Mouse (Mus musculus): ENCODE measurements around the gene Hoxc8. TPM values are rescaled to one million over a fixed set of nuclear protein-coding genes. Genes with fewer than 3 reads are reported as not detected.

Hoxc8 gene
- polyA plus RNA-seq, 2 experiments = 0.04 TPM

GRCm38 (mm10) chr15:102992863-102993262 lies 2.5 kb downstream of the Hoxc8 start:
- no peak for DNase-seq (ENCODE audit: low read depth in 3 of 3, low spot score in 3 of 3)
- H3K9me3 ChIP-seq (ENCODE audit: control insufficient read depth, low read length) = no peaks in the 10 kb centered on the region
- no peak overlapping the region for H3K4me2 ChIP-seq (ENCODE audit: low read depth)
- H3K27me3 ChIP-seq (ENCODE audit: control insufficient read depth, insufficient read depth, low read length) = peaks cover 95% of the 10 kb centered on the region
- H3K4me3 ChIP-seq (ENCODE audit: insufficient read depth in 1 of 2, low read depth in 2 of 2, low read length in 2 of 2) = no peak overlapping the region
- ATAC-seq (ENCODE audit: insufficient read depth) = no peak
- H3K4me1 ChIP-seq (replicated peaks; ENCODE audit: control insufficient read depth in 2 of 2, insufficient read depth in 2 of 2, low read length in 1 of 2) = no peaks in the 10 kb centered on the region
- H3K9ac ChIP-seq (replicated peaks) = no peak overlapping the region
- WGBS (ENCODE audit: insufficient replicate concordance) = 5% methylated on average over 3 of the region's 3 CpGs
- H3K27ac ChIP-seq = no peak overlapping the region
- TF ChIP-seq CTCF (IDR thresholded peaks at IDR 0.05; ENCODE audit: low read depth) (no peak), EP300 (IDR thresholded peaks at IDR 0.05; ENCODE audit: low read depth) (no peak)
- H3K36me3 ChIP-seq (replicated peaks; ENCODE audit: control insufficient read depth, insufficient read depth, low read depth) = no peaks in the 10 kb centered on the region

GRCm38 (mm10) chr15:102996548-102996947 lies 6.1 kb downstream of the Hoxc8 start:
- Histone ChIP-seq H3K9ac (replicated peaks) (no peak overlapping the region), H3K36me3 (replicated peaks; ENCODE audit: control insufficient read depth, insufficient read depth, low read depth) (no peaks in the 10 kb centered on the region)
- 4% methylated on average over 9 of the region's 9 CpGs for WGBS (ENCODE audit: insufficient replicate concordance)

GRCm38 (mm10) chr15:102997431-102997830 lies 7.0 kb downstream of the Hoxc8 start:
- no peak overlapping the region for H3K4me2 ChIP-seq (ENCODE audit: low read depth)
- no peak overlapping the region for H3K4me3 ChIP-seq (ENCODE audit: insufficient read depth in 1 of 2, low read depth in 2 of 2, low read length in 2 of 2)
- peaks cover 96% of the 10 kb centered on the region for H3K27me3 ChIP-seq (ENCODE audit: control insufficient read depth, insufficient read depth, low read length)
- ATAC-seq (ENCODE audit: insufficient read depth) = no peak
- H3K36me3 ChIP-seq (replicated peaks; ENCODE audit: control insufficient read depth, insufficient read depth, low read depth) = no peaks in the 10 kb centered on the region
- no peaks in the 10 kb centered on the region for H3K4me1 ChIP-seq (replicated peaks; ENCODE audit: control insufficient read depth in 2 of 2, insufficient read depth in 2 of 2, low read length in 1 of 2)
- 2% methylated on average over 3 of the region's 3 CpGs for WGBS (ENCODE audit: insufficient replicate concordance)
- DNase-seq (ENCODE audit: low read depth in 3 of 3, low spot score in 3 of 3) = no peak
- H3K9ac ChIP-seq (replicated peaks) = no peak overlapping the region
- no peak for TF ChIP-seq EP300 (IDR thresholded peaks at IDR 0.05; ENCODE audit: low read depth)
- no peak for TF ChIP-seq CTCF (IDR thresholded peaks at IDR 0.05; ENCODE audit: low read depth)
- H3K27ac ChIP-seq = no peak overlapping the region
- H3K9me3 ChIP-seq (ENCODE audit: control insufficient read depth, low read length) = no peaks in the 10 kb centered on the region

More at GRCm38 (mm10) chr15:102996548-102996947, 6.1 kb downstream of the Hoxc8 start:
- H3K4me3 ChIP-seq (ENCODE audit: insufficient read depth in 1 of 2, low read depth in 2 of 2, low read length in 2 of 2) = no peak overlapping the region
- DNase-seq (ENCODE audit: low read depth in 3 of 3, low spot score in 3 of 3) (no peak), ATAC-seq (ENCODE audit: insufficient read depth) (no peak)
- no peaks in the 10 kb centered on the region for H3K9me3 ChIP-seq (ENCODE audit: control insufficient read depth, low read length)
- H3K4me2 ChIP-seq (ENCODE audit: low read depth) = no peak overlapping the region
- H3K27ac ChIP-seq = no peak overlapping the region
- peaks cover 96% of the 10 kb centered on the region for H3K27me3 ChIP-seq (ENCODE audit: control insufficient read depth, insufficient read depth, low read length)
- no peak for TF ChIP-seq CTCF (IDR thresholded peaks at IDR 0.05; ENCODE audit: low read depth)
- no peak for TF ChIP-seq EP300 (IDR thresholded peaks at IDR 0.05; ENCODE audit: low read depth)
- no peaks in the 10 kb centered on the region for H3K4me1 ChIP-seq (replicated peaks; ENCODE audit: control insufficient read depth in 2 of 2, insufficient read depth in 2 of 2, low read length in 1 of 2)

GRCm38 (mm10) chr15:102997939-102998355 lies 7.5 kb downstream of the Hoxc8 start, which contains the start of gene Hoxc6:
Hoxc6 (plus strand) TSS chr15:102998257.
- Histone ChIP-seq H3K4me3 (ENCODE audit: insufficient read depth in 1 of 2, low read depth in 2 of 2, low read length in 2 of 2) (peak within 1 kb of the TSS in 1 of 2 experiments; percentile 12; a peak in 1 of 4 replicates), H3K4me2 (ENCODE audit: low read depth) (peak within 1 kb of the TSS; percentile 60), H3K9me3 (ENCODE audit: control insufficient read depth, low read length) (no peaks in the 10 kb centered on the region), H3K36me3 (replicated peaks; ENCODE audit: control insufficient read depth, insufficient read depth, low read depth) (no peaks in the 10 kb centered on the region), H3K27me3 (ENCODE audit: control insufficient read depth, insufficient read depth, low read length) (peaks cover 96% of the 10 kb centered on the region), H3K9ac (replicated peaks) (no peak within 1 kb of the TSS), H3K4me1 (replicated peaks; ENCODE audit: control insufficient read depth in 2 of 2, insufficient read depth in 2 of 2, low read length in 1 of 2) (no peaks in the 10 kb centered on the region), H3K27ac (no peak within 1 kb of the TSS)
- DNase-seq (ENCODE audit: low read depth in 3 of 3, low spot score in 3 of 3) (no peak), ATAC-seq (ENCODE audit: insufficient read depth) (no peak)
- 2% methylated on average over 19 of the region's 19 CpGs for WGBS (ENCODE audit: insufficient replicate concordance)
- no peak for TF ChIP-seq EP300 (IDR thresholded peaks at IDR 0.05; ENCODE audit: low read depth)
- TF ChIP-seq CTCF (IDR thresholded peaks at IDR 0.05; ENCODE audit: low read depth) = no peak

- Histone ChIP-seq H3K36me3 (replicated peaks; ENCODE audit: control insufficient read depth, insufficient read depth, low read depth) (no peaks in the 10 kb centered on the region), H3K27me3 (ENCODE audit: control insufficient read depth, insufficient read depth, low read length) (peaks cover 97% of the 10 kb centered on the region), H3K27ac (no peak overlapping the region), H3K4me3 (ENCODE audit: insufficient read depth in 1 of 2, low read depth in 2 of 2, low read length in 2 of 2) (peak overlapping the region in 1 of 2 experiments; percentile 12; a peak in 1 of 4 replicates), H3K9ac (replicated peaks) (no peak overlapping the region), H3K4me1 (replicated peaks; ENCODE audit: control insufficient read depth in 2 of 2, insufficient read depth in 2 of 2, low read length in 1 of 2) (no peaks in the 10 kb centered on the region), H3K4me2 (ENCODE audit: low read depth) (peak overlapping the region; percentile 60), H3K9me3 (ENCODE audit: control insufficient read depth, low read length) (no peaks in the 10 kb centered on the region)
- no peak for ATAC-seq (ENCODE audit: insufficient read depth)
- no peak for TF ChIP-seq EP300 (IDR thresholded peaks at IDR 0.05; ENCODE audit: low read depth)
- no peak for TF ChIP-seq CTCF (IDR thresholded peaks at IDR 0.05; ENCODE audit: low read depth)
- WGBS (ENCODE audit: insufficient replicate concordance) = under 1% methylated on average over 19 of the region's 19 CpGs
- DNase-seq (ENCODE audit: low read depth in 3 of 3, low spot score in 3 of 3) = no peak
These were observed 8.3 kb downstream of the Hoxc8 start for GRCm38 (mm10) chr15:102998608-102999182.
